Mouse (Mus musculus) liver, postnatal 0 days (tissue): ENCODE measurements around the gene Glod5. TPM values are rescaled to one million over a fixed set of nuclear protein-coding genes. Genes with fewer than 3 reads are reported as not detected.

ENCODE experiments used
- ATAC-seq: fragments of 200-750 bp; cut with Nextera tagmentation; 2 replicates; pipeline ENCODE4 v1.8.0; 2017; ENCODE audit warnings: mild to moderate bottlenecking, moderate library complexity
- DNase-seq: peaks from one replicate; pipeline ENCODE4 v3.0.0-alpha.2; 2016
- H3K27ac ChIP-seq: fragments of 300-500 bp; sonication (generic); 2 replicates; pipeline ENCODE4 v1.5.1; 2014; ENCODE audit warnings: antibody characterized with exemption, moderate library complexity, mild to moderate bottlenecking, low read depth
- H3K27me3 ChIP-seq: fragments of 300-500 bp; sonication (generic); 2 replicates; pipeline ENCODE4 v1.6.1; 2014; ENCODE audit warnings: low read length, control low read depth, mixed read lengths; ENCODE audit not compliant: insufficient read depth
- H3K36me3 ChIP-seq: fragments of 300-500 bp; sonication (generic); replicated peaks from 2 replicates; pipeline ENCODE4 v1.6.1; 2014; ENCODE audit warnings: mild to moderate bottlenecking, control low read depth, low read length, moderate library complexity, mixed read lengths; ENCODE audit not compliant: insufficient read depth
- H3K4me1 ChIP-seq: fragments of 300-500 bp; sonication (generic); 2 replicates; pipeline ENCODE4 v1.6.1; 2014; ENCODE audit warnings: antibody characterized with exemption, mild to moderate bottlenecking, control low read depth; ENCODE audit not compliant: insufficient read depth
- H3K4me2 ChIP-seq: fragments of 300-500 bp; sonication (generic); 2 replicates; pipeline ENCODE4 v1.6.1; 2014; ENCODE audit warnings: low read depth, mild to moderate bottlenecking, low read length, moderate library complexity, mixed read lengths
- H3K4me3 ChIP-seq: fragments of 300-500 bp; sonication (generic); 2 replicates; pipeline ENCODE4 v1.5.1; 2014; ENCODE audit warnings: low read depth, low read length
- H3K9ac ChIP-seq: fragments of 300-500 bp; sonication (generic); replicated peaks from 2 replicates; pipeline ENCODE4 v1.6.1; 2014; ENCODE audit warnings: mild to moderate bottlenecking, moderate library complexity
- H3K9me3 ChIP-seq: fragments of 300-500 bp; sonication (generic); 2 replicates; pipeline ENCODE4 v1.6.1; 2016; ENCODE audit warnings: mild to moderate bottlenecking, control low read depth, low read length, mixed read lengths
- CTCF ChIP-seq: sonication (generic); IDR thresholded peaks from 2 replicates; pipeline ENCODE4 v1.5.1; 2016; ENCODE audit warnings: antibody characterized with exemption, low read depth
- EP300 ChIP-seq: IDR thresholded peaks from 2 replicates; pipeline ENCODE4 v1.6.1; 2016; ENCODE audit warnings: antibody characterized with exemption, low read depth, mild to moderate bottlenecking
- WGBS: fragments of 180-500 bp; shearing (Covaris S2); extraction: QIAGEN DNeasy Blood & Tissue Kit; methylation state at CpG from one replicate; pipeline ENCODE4 v1.1.7; 2014; ENCODE audit not compliant: insufficient replicate concordance; 5-methylcytosine and 5-hydroxymethylcytosine counted together
- polyA plus RNA-seq: library from polyadenylated mRNA; unstranded; fragments of >200 nt; fragmentation: Nextera tagmentation; extraction: Ambion mirVana; gene quantifications from 2 replicates; pipeline ENCODE4 v1.2.1, GENCODE M21; 2015

The Glod5 gene
- polyA plus RNA-seq, 1 experiment from 2014 or later, result 2.6 TPM

GRCm38 (mm10) chrX:8002971-8003370 lies 15.3 kb downstream of the Glod5 start:
- H3K36me3 ChIP-seq, result no peaks in the 10 kb centered on the region
- TF ChIP-seq CTCF (peak; percentile 31), EP300 (no peak)
- ATAC-seq, result no peak
- no peak overlapping the region for H3K9ac ChIP-seq
- H3K4me1 ChIP-seq, result no peaks in the 10 kb centered on the region
- no peak overlapping the region for H3K4me2 ChIP-seq
- no peak overlapping the region for H3K4me3 ChIP-seq
- 71% methylated on average over 4 of the region's 4 CpGs for WGBS
- H3K9me3 ChIP-seq, result no peaks in the 10 kb centered on the region
- no peak overlapping the region for H3K27ac ChIP-seq
- no peak for DNase-seq
- H3K27me3 ChIP-seq, result no peaks in the 10 kb centered on the region

DNA sequence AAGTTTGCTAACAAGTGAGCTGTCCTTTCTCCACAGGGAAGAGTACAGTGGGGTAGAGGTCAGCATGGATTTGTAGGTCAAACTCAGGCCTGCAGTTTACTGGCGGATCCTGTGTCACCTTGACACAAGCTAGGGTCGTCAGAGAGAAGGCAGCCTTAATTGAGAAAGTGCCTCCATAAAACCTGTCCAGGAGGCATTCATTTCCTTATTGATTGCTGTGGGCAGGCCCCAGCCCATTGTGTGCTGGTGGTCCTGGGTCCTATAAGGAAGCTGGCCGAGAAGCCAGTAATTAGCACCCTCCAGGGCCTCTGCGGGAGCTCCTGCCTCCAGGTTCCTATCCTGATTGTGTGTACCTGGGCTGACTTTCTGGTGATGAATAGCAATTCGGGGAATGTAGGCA lies 16.3 kb downstream of the Glod5 start:
- 58% methylated on average over 5 of the region's 5 CpGs for WGBS
- no peak overlapping the region for H3K27ac ChIP-seq
- ATAC-seq (peak; percentile 43; the same call in 1 of the 2 replicates), DNase-seq (no peak)
- TF ChIP-seq CTCF (no peak), EP300 (no peak)
- no peak overlapping the region for H3K9ac ChIP-seq
- H3K4me2 ChIP-seq, result no peak overlapping the region
- no peaks in the 10 kb centered on the region for H3K36me3 ChIP-seq
- H3K9me3 ChIP-seq, result no peaks in the 10 kb centered on the region
- H3K4me3 ChIP-seq, result no peak overlapping the region
- H3K4me1 ChIP-seq, result no peaks in the 10 kb centered on the region
- no peaks in the 10 kb centered on the region for H3K27me3 ChIP-seq

GRCm38 (mm10) chrX:8000546-8001192 lies 17.6 kb downstream of the Glod5 start:
- Histone ChIP-seq H3K9ac (no peak overlapping the region), H3K4me2 (no peak overlapping the region), H3K9me3 (no peaks in the 10 kb centered on the region), H3K27me3 (no peaks in the 10 kb centered on the region), H3K27ac (no peak overlapping the region), H3K4me1 (no peaks in the 10 kb centered on the region), H3K4me3 (no peak overlapping the region), H3K36me3 (no peaks in the 10 kb centered on the region)
- DNase-seq (peak; percentile 24), ATAC-seq (peak; percentile 78)
- TF ChIP-seq EP300 (no peak), CTCF (no peak)
- 66% methylated on average over 3 of the region's 3 CpGs for WGBS

DNA sequence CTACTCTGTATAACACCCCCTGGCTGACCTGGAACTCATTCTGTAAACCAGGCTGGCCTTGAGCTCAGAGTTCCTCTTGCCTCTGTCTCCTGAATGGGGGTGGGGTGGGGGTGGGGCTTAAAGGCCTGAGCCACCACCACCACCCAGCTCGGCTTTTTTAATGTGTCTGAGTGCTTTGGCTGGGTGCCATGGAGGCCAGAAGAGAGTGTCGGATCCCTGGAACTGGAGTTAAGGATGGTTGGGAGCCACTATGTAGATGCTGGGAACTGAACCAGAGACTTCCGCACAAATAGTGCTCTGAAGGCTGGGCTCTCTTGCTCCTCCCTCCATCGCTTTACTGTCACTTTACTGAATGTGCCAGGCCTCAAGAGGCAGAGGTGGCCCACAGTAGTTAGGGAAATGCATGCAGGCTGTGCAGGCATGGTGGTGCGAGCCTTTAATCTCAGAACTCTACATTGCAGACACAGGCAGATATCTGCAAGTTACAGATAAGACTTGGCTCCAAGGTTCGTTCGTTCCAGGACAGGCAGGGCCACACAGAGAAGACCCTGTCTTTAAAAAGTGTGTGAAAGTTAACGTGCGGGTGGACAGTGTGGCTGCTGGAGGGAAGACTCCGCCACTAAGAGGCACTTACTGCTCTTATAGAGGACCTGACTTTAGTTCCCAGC lies 25.1 kb downstream of the Glod5 start:
- ATAC-seq (peak; percentile 91), DNase-seq (peak; percentile 48)
- H3K27me3 ChIP-seq, result no peaks in the 10 kb centered on the region
- H3K27ac ChIP-seq, result peak overlapping the region; percentile 76
- TF ChIP-seq EP300 (peak; percentile 86), CTCF (no peak)
- H3K4me1 ChIP-seq, result 0 out of 2 replicates have a peak, but pooled peaks cover 4% of the 10 kb centered on the region
- 56% methylated on average over 10 of the region's 10 CpGs for WGBS
- H3K9me3 ChIP-seq, result no peaks in the 10 kb centered on the region
- H3K36me3 ChIP-seq, result no peaks in the 10 kb centered on the region
- no peak overlapping the region for H3K9ac ChIP-seq
- peak overlapping the region; percentile 50; the same call in 1 of the 2 replicates for H3K4me2 ChIP-seq
- no peak overlapping the region for H3K4me3 ChIP-seq

- ATAC-seq, result peak; percentile 85
- Histone ChIP-seq H3K9ac (no peak overlapping the region), H3K27ac (peak overlapping the region; percentile 76), H3K9me3 (no peaks in the 10 kb centered on the region), H3K36me3 (no peaks in the 10 kb centered on the region), H3K4me3 (no peak overlapping the region), H3K4me1 (0 out of 2 replicates have a peak, but pooled peaks cover 4% of the 10 kb centered on the region), H3K4me2 (peak overlapping the region; percentile 50; the same call in 1 of the 2 replicates), H3K27me3 (no peaks in the 10 kb centered on the region)
- 40% methylated on average over 8 of the region's 8 CpGs for WGBS
- TF ChIP-seq CTCF, result no peak
- TF ChIP-seq EP300, result no peak
- DNase-seq, result peak; percentile 21
Measured at GRCm38 (mm10) chrX:7992379-7993067, 25.8 kb downstream of the Glod5 start.

- TF ChIP-seq CTCF, result no peak
- TF ChIP-seq EP300, result no peak
- H3K4me3 ChIP-seq, result no peak overlapping the region
- H3K27ac ChIP-seq, result 0 out of 2 replicates have a peak overlapping the region, but pooled peaks have one; percentile 34
- 83% methylated on average over 7 of the region's 7 CpGs for WGBS
- DNase-seq, result no peak
- ATAC-seq, result peak; percentile 64; the same call in 1 of the 2 replicates
- H3K36me3 ChIP-seq, result no peaks in the 10 kb centered on the region
- no peaks in the 10 kb centered on the region for H3K9me3 ChIP-seq
- H3K4me2 ChIP-seq, result no peak overlapping the region
- no peaks in the 10 kb centered on the region for H3K27me3 ChIP-seq
- H3K9ac ChIP-seq, result no peak overlapping the region
- no peaks in the 10 kb centered on the region for H3K4me1 ChIP-seq
Measured at GRCm38 (mm10) chrX:7981368-7981767, 36.9 kb downstream of the Glod5 start.
